Mouse (Mus musculus): ENCODE data around the gene Grap.

DNA sequence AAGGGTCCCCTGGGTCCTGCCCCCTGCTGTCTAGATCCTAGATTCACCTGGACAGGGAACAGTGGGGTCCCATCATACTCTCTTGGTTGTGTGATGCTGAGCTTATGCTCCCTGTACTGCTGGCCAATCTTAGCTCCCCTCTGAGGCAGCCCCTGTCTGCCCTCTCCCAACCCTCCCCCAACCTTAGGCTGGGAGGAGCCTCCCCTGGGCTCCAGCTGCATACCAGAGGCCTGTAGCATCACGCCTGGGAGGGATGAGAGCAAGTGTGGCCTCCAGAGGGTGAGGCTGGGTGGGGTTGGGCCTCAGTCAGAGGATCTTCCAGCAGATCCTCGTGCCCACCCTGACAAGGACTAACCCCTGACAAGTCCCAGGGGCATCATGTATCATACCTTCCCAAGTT lies 34.5 kb downstream of the Grap start:
- TF ChIP-seq CTCF (conservative IDR thresholded peaks at IDR 0.05; ENCODE audit: low read length) (no peak), NANOG (IDR thresholded peaks at IDR 0.05; ENCODE audit: borderline replicate concordance, low read length) (no peak), POU5F1 (IDR thresholded peaks at IDR 0.05; ENCODE audit: borderline replicate concordance, low read length) (no peak)
